Mouse (Mus musculus): ENCODE results near the gene Bcl3. TPM values are rescaled to one million over a fixed set of nuclear protein-coding genes. Genes with fewer than 3 reads are reported as not detected.

The Bcl3 gene
- polyA plus RNA-seq, 1 experiment from 2014 or later, result 9.2 TPM

GRCm38 (mm10) chr7:19840936-19841335, 18.4 kb upstream of the Bcl3 start:
- no peak for ATAC-seq (ENCODE audit: insufficient read depth, low FRiP score)
- no peak overlapping the region for H3K4me2 ChIP-seq (ENCODE audit: low read depth, low read length)
- H3K27me3 ChIP-seq (ENCODE audit: control insufficient read depth, insufficient read depth, low read length), result no peaks in the 10 kb centered on the region; the same call in none of the 2 replicates
- peaks cover 3% of the 10 kb centered on the region; the same call in 1 of the 2 replicates for H3K4me1 ChIP-seq (ENCODE audit: control insufficient read depth, insufficient read depth, low read length)
- 73% methylated on average over 3 of the region's 3 CpGs for WGBS
- H3K27ac ChIP-seq (ENCODE audit: low read length), result peak overlapping the region; percentile 72
- H3K9ac ChIP-seq (ENCODE audit: low read length), result 0 out of 2 replicates have a peak overlapping the region, but pooled peaks have one; percentile 2
- H3K36me3 ChIP-seq (ENCODE audit: control insufficient read depth, insufficient read depth, low read length), result no peaks in the 10 kb centered on the region
- H3K9me3 ChIP-seq (replicated peaks; ENCODE audit: control insufficient read depth, low read length), result no peaks in the 10 kb centered on the region
- H3K4me3 ChIP-seq (replicated peaks; ENCODE audit: low read length), result no peak overlapping the region

GRCm38 (mm10) chr7:19840371-19840770, 17.8 kb upstream of the Bcl3 start:
- Histone ChIP-seq H3K4me1 (ENCODE audit: control insufficient read depth, insufficient read depth, low read length) (peaks cover 3% of the 10 kb centered on the region; the same call in 1 of the 2 replicates), H3K9ac (ENCODE audit: low read length) (0 out of 2 replicates have a peak overlapping the region, but pooled peaks have one; percentile 2), H3K36me3 (ENCODE audit: control insufficient read depth, insufficient read depth, low read length) (no peaks in the 10 kb centered on the region), H3K4me3 (replicated peaks; ENCODE audit: low read length) (no peak overlapping the region), H3K9me3 (replicated peaks; ENCODE audit: control insufficient read depth, low read length) (no peaks in the 10 kb centered on the region), H3K27ac (ENCODE audit: low read length) (peak overlapping the region; percentile 56), H3K27me3 (ENCODE audit: control insufficient read depth, insufficient read depth, low read length) (no peaks in the 10 kb centered on the region; the same call in none of the 2 replicates), H3K4me2 (ENCODE audit: low read depth, low read length) (no peak overlapping the region)
- ATAC-seq (ENCODE audit: insufficient read depth, low FRiP score), result no peak
- WGBS, result 69% methylated on average over 4 of the region's 4 CpGs

DNA sequence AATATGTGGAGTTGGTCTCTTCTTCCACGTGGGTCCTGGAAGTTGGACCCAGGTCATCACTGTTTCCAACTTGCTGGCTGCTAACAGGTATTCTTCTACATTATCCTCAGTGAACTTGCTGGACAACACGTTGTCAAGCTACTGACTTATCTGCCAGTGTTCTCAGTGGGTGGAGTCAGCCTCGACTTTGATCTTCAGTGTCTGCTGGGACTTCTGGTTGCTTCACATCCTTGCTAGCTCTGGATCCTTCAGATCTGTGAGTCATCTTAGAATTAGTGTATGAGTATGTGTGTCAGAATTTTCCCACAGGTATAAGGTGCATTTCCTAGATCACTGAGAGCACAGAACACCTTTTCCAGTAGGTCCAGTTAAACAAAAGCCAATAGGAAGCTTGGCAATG, 14.3 kb upstream of the Bcl3 start:
- Histone ChIP-seq H3K4me2 (ENCODE audit: low read depth, low read length) (no peak overlapping the region), H3K9ac (ENCODE audit: low read length) (no peak overlapping the region), H3K4me3 (replicated peaks; ENCODE audit: low read length) (no peak overlapping the region), H3K36me3 (ENCODE audit: control insufficient read depth, insufficient read depth, low read length) (no peaks in the 10 kb centered on the region), H3K4me1 (ENCODE audit: control insufficient read depth, insufficient read depth, low read length) (0 out of 2 replicates have a peak, but pooled peaks cover 4% of the 10 kb centered on the region), H3K27me3 (ENCODE audit: control insufficient read depth, insufficient read depth, low read length) (no peaks in the 10 kb centered on the region), H3K27ac (ENCODE audit: low read length) (no peak overlapping the region), H3K9me3 (replicated peaks; ENCODE audit: control insufficient read depth, low read length) (no peaks in the 10 kb centered on the region)
- no peak for ATAC-seq (ENCODE audit: insufficient read depth, low FRiP score)
- 55% methylated on average over 3 of the region's 3 CpGs for WGBS

DNA sequence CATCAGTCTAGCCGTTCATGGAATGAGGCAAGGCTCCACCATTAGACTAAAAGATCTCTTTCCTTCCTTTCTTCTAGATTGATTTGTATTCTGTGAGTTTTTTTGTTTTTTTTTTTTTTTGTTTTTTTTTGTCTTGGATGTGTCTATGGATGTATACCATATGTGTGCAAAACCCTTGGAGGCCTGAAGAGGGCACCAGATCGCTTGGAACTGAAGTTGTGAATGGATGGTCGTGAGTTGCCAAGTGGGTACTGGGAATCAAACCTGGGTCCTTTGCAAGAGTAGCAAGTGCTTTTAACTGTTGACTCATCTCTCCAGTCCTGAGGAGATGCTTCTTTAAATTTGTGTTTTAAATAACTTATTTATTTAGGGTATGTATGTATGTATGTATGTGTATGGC, 11.5 kb upstream of the Bcl3 start:
- Histone ChIP-seq H3K27ac (ENCODE audit: low read length) (no peak overlapping the region), H3K9me3 (replicated peaks; ENCODE audit: control insufficient read depth, low read length) (no peaks in the 10 kb centered on the region), H3K4me1 (ENCODE audit: control insufficient read depth, insufficient read depth, low read length) (peaks cover 21% of the 10 kb centered on the region), H3K36me3 (ENCODE audit: control insufficient read depth, insufficient read depth, low read length) (no peaks in the 10 kb centered on the region), H3K4me3 (replicated peaks; ENCODE audit: low read length) (no peak overlapping the region), H3K9ac (ENCODE audit: low read length) (no peak overlapping the region), H3K27me3 (ENCODE audit: control insufficient read depth, insufficient read depth, low read length) (no peaks in the 10 kb centered on the region), H3K4me2 (ENCODE audit: low read depth, low read length) (no peak overlapping the region)
- no peak for ATAC-seq (ENCODE audit: insufficient read depth, low FRiP score)
- 67% methylated on average over 3 of the region's 3 CpGs for WGBS

DNA sequence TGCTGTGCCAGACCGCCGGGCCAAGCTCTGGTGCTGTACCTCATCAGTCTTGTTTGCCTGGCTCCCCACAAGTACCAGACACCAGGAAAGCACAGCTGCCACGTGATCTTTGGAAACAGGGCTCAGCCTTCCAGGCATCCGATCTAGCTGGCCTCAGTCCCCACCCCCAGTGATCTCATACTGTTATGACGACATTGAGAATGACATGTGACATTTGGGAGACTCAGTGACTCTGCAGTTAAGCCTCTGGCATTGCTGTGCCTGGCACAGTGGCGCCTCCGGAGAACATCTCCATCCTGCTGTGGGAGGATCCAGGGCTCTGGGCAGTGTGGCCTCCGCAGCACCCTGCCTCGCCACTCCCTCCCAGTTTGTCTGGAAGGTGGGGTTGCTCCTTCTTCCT, 9.3 kb upstream of the Bcl3 start:
- Histone ChIP-seq H3K4me3 (replicated peaks; ENCODE audit: low read length) (no peak overlapping the region), H3K27ac (ENCODE audit: low read length) (peak overlapping the region; percentile 68; the same call in 1 of the 2 replicates), H3K9ac (ENCODE audit: low read length) (no peak overlapping the region), H3K27me3 (ENCODE audit: control insufficient read depth, insufficient read depth, low read length) (no peaks in the 10 kb centered on the region), H3K4me2 (ENCODE audit: low read depth, low read length) (no peak overlapping the region), H3K4me1 (ENCODE audit: control insufficient read depth, insufficient read depth, low read length) (peaks cover 24% of the 10 kb centered on the region), H3K36me3 (ENCODE audit: control insufficient read depth, insufficient read depth, low read length) (no peaks in the 10 kb centered on the region), H3K9me3 (replicated peaks; ENCODE audit: control insufficient read depth, low read length) (no peaks in the 10 kb centered on the region)
- peak; percentile 35 for ATAC-seq (ENCODE audit: insufficient read depth, low FRiP score)
- WGBS, result 40% methylated on average over 9 of the region's 9 CpGs

DNA sequence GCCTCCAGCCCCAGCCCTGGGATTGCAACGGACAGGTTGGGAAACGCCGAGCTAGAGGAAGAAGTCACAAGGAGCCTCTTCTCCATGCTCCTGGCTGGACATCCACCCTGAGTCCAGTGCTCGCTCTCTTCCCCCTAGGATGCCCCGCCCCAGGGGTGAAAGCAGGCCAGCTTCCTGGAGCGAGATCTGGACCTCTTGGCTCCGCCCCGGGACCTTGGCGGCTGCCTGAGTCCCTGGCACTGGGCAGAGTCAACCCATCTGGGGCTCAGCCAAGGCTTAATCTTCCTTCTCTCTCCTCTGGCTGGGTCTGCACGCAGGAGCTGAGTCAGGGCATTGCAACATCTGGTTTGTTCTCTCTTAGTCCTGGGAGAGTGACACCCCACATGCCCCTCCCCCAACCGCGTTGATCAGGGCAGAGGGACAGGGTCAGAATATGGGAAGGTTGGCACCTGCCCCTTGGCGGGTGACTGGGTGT, 8.1 kb upstream of the Bcl3 start:
- H3K9me3 ChIP-seq (replicated peaks; ENCODE audit: control insufficient read depth, low read length), result no peaks in the 10 kb centered on the region
- peak overlapping the region; percentile 28; the same call in 1 of the 2 replicates for H3K9ac ChIP-seq (ENCODE audit: low read length)
- 15% methylated on average over 13 of the region's 13 CpGs for WGBS

DNA sequence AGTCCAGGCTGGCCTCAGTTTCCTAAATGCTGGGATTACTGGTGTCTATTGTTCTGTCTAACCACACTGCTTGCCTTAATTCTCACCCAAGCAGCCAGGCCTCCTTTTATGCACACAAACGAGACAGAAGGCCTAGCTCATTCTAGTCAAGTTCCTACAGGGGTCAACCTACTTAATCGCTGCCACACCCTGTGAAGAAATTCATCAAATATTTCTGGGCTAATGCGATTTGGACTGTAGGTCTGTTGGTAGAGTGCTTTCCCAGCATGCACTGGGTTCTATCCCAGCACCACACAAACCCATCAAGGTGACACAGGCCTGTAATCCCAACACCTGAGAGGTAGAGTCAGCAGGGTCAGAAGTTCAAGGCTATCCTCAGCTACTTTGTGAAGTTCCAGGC, 7.1 kb upstream of the Bcl3 start:
- H3K9ac ChIP-seq (ENCODE audit: low read length), result no peak overlapping the region
- H3K4me3 ChIP-seq (replicated peaks; ENCODE audit: low read length), result no peak overlapping the region
- H3K4me2 ChIP-seq (ENCODE audit: low read depth, low read length), result no peak overlapping the region
- no peaks in the 10 kb centered on the region for H3K9me3 ChIP-seq (replicated peaks; ENCODE audit: control insufficient read depth, low read length)
- ATAC-seq (ENCODE audit: insufficient read depth, low FRiP score), result no peak
- no peaks in the 10 kb centered on the region for H3K36me3 ChIP-seq (ENCODE audit: control insufficient read depth, insufficient read depth, low read length)
- 65% methylated on average over 3 of the region's 3 CpGs for WGBS
- H3K27ac ChIP-seq (ENCODE audit: low read length), result no peak overlapping the region
- no peaks in the 10 kb centered on the region for H3K27me3 ChIP-seq (ENCODE audit: control insufficient read depth, insufficient read depth, low read length)
- H3K4me1 ChIP-seq (ENCODE audit: control insufficient read depth, insufficient read depth, low read length), result peaks cover 35% of the 10 kb centered on the region

More for the DNA sequence above, 8.1 kb upstream of the Bcl3 start:
- H3K27me3 ChIP-seq (ENCODE audit: control insufficient read depth, insufficient read depth, low read length), result no peaks in the 10 kb centered on the region
- peak overlapping the region; percentile 25; the same call in 1 of the 2 replicates for H3K4me2 ChIP-seq (ENCODE audit: low read depth, low read length)
- peak; percentile 86 for ATAC-seq (ENCODE audit: insufficient read depth, low FRiP score)
- H3K27ac ChIP-seq (ENCODE audit: low read length), result peak overlapping the region; percentile 68
- peaks cover 29% of the 10 kb centered on the region for H3K4me1 ChIP-seq (ENCODE audit: control insufficient read depth, insufficient read depth, low read length)
- H3K36me3 ChIP-seq (ENCODE audit: control insufficient read depth, insufficient read depth, low read length), result no peaks in the 10 kb centered on the region
- H3K4me3 ChIP-seq (replicated peaks; ENCODE audit: low read length), result no peak overlapping the region

- Histone ChIP-seq H3K27ac (ENCODE audit: low read length) (peak overlapping the region; percentile 52; the same call in 1 of the 2 replicates), H3K4me3 (replicated peaks; ENCODE audit: low read length) (no peak overlapping the region), H3K9me3 (replicated peaks; ENCODE audit: control insufficient read depth, low read length) (no peaks in the 10 kb centered on the region), H3K4me2 (ENCODE audit: low read depth, low read length) (no peak overlapping the region), H3K9ac (ENCODE audit: low read length) (peak overlapping the region; percentile 55; the same call in 1 of the 2 replicates), H3K27me3 (ENCODE audit: control insufficient read depth, insufficient read depth, low read length) (no peaks in the 10 kb centered on the region; the same call in 1 of the 2 replicates), H3K36me3 (ENCODE audit: control insufficient read depth, insufficient read depth, low read length) (no peaks in the 10 kb centered on the region), H3K4me1 (ENCODE audit: control insufficient read depth, insufficient read depth, low read length) (peaks cover 45% of the 10 kb centered on the region)
- 35% methylated on average over 6 of the region's 6 CpGs for WGBS
- no peak for ATAC-seq (ENCODE audit: insufficient read depth, low FRiP score)
Observed at GRCm38 (mm10) chr7:19826756-19827155, 4.2 kb upstream of the Bcl3 start.

DNA sequence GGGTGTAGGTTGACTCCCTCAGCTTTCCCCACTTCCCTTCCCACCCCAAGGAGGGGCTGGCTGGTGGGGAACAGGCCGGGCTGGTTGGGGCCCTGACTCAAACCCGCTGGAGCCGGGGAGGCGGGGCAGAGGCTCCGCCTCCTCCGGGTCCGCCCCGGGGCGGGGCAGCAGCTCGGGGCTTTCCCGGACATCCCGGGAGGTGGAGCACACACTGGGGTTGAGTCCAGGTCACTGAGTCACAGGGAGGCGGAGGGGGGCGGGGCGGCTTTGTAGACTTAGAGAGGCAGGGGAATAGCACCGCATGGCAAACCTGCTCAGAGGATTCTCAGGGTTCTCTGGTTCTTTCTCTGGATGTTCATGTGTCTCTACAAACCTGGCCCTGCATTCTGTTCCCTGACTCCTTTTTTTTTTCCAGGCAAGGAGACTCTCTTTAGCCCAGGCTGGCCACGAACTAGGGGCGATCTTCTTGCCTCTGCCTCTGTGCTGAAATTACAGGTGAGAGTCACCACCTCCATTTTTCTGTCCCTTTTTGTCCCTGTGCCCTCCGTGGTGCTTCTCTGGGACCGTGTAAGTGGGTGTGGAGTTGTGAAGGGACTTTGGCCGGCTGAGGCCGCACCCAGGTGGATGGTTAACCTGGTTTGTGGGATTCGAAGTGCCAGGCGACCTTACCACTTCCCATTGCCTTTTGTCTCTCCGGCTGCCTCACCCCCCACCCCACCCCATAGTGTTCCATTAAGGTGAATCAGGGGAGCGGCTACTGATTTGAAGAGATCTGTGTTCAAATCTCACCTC, 1.8 kb upstream of the Bcl3 start:
- H3K4me3 ChIP-seq (replicated peaks; ENCODE audit: low read length), result no peak overlapping the region
- 18% methylated on average over 26 of the region's 26 CpGs for WGBS
- H3K36me3 ChIP-seq (ENCODE audit: control insufficient read depth, insufficient read depth, low read length), result 0 out of 2 replicates have a peak, but pooled peaks cover 6% of the 10 kb centered on the region
- H3K4me1 ChIP-seq (ENCODE audit: control insufficient read depth, insufficient read depth, low read length), result peaks cover 29% of the 10 kb centered on the region
- H3K9ac ChIP-seq (ENCODE audit: low read length), result 0 out of 2 replicates have a peak overlapping the region, but pooled peaks have one; percentile 2
- H3K4me2 ChIP-seq (ENCODE audit: low read depth, low read length), result peak overlapping the region; percentile 33
- H3K27ac ChIP-seq (ENCODE audit: low read length), result peak overlapping the region; percentile 95
- peak; percentile 94 for ATAC-seq (ENCODE audit: insufficient read depth, low FRiP score)
- no peaks in the 10 kb centered on the region; the same call in 1 of the 2 replicates for H3K27me3 ChIP-seq (ENCODE audit: control insufficient read depth, insufficient read depth, low read length)
- no peaks in the 10 kb centered on the region for H3K9me3 ChIP-seq (replicated peaks; ENCODE audit: control insufficient read depth, low read length)

Measured in stomach, embryonic 16.5 days (tissue).